Mouse (Mus musculus) urinary bladder, postnatal 25 days (tissue): Measurements from ENCODE around the gene Ovca2.
A peak's percentile ranks its signal among the peaks of the same experiment; 100 is the strongest.

ENCODE experiments used
- DNase-seq: peaks from one replicate; pipeline ENCODE4 v3.0.0; 2022; ENCODE audit warnings: low spot score

The Ovca2 gene

DNA sequence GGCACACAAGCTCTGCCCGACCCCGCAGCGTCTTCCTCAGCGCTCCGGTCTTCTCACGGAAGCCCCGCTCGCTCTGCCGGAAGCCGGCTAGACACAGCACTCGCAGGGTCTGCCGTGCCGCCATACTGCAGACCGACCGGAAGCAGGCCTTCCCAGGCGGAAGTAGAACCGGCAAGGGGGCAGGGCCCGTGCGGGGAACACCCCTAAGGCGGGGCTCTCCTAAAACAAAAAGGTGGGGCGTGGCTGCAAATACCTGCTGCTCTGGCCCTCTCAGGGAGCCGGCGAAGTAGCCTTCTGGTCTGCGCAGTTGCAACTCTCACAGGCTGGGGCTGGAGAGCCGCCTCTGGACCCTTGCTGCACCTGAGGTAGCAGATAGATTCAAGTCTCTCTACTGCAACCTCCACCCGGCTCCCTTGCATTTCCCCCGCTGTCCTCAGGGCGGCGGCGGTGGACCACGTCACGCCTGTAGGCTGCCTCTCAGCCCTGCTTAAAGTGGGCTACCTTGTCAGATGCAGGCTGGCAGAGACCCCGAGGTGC is at the start of gene Ovca2:
Ovca2 (minus strand) TSS at position 164 of the 537 bp plus-strand sequence.
- peak; percentile 82 for DNase-seq

DNA sequence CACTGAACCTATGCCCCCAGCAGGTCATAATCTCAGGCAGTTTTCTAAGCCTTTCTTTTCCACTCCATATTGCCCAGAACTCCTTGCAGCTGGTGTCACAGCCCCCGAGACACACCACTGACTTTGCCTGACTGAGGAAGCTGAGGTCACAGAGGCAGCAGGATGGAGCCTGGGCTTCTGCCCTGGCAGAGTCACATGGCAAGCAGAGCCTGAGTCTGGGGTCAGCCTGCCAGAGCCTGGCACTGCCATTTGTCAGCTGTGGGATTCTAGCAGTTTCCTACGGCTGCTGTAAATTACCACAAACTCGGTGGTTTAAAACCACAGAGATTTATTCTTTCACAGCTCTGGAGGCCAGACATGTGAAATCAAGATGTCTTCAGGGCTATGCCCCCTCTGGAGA is 49.0 kb upstream of the Ovca2 start:
- DNase-seq = no peak

GRCm38 (mm10) chr11:75224835-75225234 is 46.2 kb upstream of the Ovca2 start:
- DNase-seq = no peak

GRCm38 (mm10) chr11:75224062-75224461 is 45.4 kb upstream of the Ovca2 start:
- no peak for DNase-seq

DNA sequence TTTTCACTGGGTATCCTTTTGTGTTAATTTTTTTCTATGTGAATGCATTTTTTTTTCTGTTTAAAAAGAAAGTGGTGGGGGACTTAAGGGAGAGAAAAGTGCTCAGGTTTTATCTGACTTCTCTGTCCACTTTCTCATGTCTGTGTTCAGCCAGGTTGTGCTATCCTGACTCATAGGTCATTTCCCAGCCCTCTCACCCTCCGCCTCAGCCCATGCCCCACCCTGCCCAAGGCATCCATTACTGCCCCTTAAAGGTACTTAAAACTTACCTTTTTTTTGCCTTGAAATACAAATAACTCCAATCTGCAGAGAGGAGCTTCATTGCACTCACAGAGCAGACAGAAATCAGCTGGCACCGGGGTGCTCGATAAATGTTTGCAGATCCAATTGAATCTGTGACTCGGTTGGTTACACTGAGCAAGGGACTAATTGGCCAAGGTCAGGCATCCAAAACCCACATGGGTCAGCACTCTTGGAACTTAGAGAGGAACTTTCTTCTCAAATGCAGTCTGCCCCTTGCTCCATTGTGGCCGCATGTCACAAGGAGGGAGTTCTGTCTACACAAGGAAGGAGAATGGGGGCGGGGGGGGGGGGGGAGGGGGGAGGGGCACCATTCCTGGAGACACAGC is 42.0 kb upstream of the Ovca2 start:
- DNase-seq = no peak

- peak; percentile 47 for DNase-seq
These were observed 41.5 kb upstream of the Ovca2 start for GRCm38 (mm10) chr11:75220115-75220514.

- no peak for DNase-seq
These were observed 35.7 kb upstream of the Ovca2 start for GRCm38 (mm10) chr11:75214081-75214950.

- DNase-seq = peak; percentile 62
These were observed 34.9 kb upstream of the Ovca2 start for GRCm38 (mm10) chr11:75213372-75214080.

DNA sequence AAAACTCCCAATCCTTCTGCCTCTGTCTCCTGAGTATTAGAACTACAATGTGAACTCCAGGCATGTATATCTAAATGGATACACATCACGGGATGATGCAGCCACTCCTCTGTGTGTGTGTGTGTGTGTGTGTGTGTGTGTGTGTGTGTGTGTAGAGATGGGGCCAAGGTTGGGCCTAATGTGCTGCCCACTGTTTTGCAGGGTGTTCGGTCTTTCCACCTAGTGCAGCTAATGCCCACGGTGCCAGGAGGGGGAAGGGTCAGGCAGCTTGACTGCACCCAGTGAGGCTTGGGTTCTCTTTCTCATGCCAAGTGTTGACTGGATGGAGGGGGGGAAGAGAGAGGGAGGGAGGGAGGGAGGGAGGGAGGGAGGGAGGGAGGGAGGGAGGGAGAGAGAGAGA is 34.2 kb upstream of the Ovca2 start:
- no peak for DNase-seq

GRCm38 (mm10) chr11:75212031-75212667 is 33.5 kb upstream of the Ovca2 start:
- no peak for DNase-seq

DNA sequence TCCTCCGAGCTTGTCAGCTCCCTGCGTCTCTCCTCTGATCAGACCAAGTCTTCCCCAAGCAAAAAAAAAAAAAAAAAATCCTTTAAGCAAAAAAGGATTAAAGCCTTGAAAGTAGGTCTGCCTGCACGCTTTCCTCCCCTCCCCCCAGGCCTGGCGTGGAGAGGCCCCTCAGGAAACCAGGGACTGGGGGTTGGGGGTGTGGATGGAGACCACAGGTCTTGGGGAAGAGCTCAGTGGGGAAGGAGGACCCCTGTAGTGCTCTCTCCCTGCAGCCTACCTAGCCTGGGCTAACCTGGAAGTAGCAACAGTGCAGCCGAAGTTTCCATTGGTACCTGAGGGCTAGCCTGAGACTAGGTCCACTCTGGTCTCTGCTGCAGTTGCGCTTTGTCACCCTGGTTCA is 32.1 kb upstream of the Ovca2 start:
- DNase-seq = no peak

DNA sequence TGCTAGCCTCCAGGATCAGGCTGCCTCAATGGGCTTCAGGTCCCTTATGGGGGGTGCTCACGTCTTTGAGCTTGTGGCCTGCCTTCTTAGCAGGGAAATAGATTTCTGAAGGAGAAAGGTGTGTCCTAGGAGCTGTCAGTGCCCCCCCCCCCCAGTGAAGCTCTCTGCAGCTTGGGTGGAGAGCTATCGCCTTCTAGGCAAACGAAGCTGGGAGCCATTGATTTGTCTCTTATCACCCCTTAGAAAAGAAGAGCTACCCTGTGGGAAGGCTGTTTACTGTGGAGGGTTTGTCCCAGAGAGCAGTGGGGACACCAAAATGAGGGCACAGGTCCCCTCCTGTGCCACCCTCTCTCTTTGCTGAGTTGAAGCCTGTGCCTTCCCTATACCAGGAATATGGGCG is 31.5 kb upstream of the Ovca2 start:
- DNase-seq = no peak

DNA sequence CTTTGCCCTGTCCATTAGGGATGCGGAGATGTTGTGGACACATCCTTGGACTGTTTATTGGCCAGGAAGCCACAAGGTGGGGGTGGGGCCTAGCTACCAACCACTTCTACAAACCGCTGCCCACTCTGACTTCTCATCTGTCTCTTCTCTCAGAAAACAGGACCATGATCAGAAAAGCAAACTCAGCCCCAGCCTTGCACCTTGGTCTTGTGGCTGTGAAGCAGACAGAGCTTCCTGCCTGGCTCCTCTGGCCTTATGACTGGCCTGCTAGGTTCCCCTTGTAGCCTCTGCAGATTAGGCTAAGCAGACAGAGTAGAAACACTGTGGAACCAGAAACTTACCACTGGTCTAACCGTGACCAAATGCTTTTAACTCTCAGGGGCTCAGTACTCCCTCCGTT is 30.7 kb upstream of the Ovca2 start:
- DNase-seq = no peak

GRCm38 (mm10) chr11:75206347-75206746 is 27.7 kb upstream of the Ovca2 start:
- DNase-seq = no peak

DNA sequence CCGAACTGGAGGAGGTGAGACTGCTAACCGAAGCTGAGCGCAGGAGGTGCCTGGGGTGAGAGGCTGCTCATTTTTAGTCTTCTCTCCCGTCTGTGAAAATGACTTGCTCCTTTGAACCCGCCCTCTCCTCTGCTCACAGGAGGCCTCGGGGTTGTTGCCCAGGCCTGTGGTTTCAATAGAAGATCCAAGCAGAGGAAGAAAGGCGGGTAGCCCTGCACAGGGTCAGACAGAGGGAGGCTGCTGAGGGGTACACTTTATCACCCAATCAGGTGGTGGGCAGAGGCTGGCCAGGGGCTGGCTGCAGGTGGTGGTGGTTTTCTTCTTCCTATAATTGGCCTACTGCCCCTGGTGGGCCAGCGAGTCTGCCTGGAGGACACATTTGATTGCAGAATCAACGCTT is 25.8 kb upstream of the Ovca2 start:
- no peak for DNase-seq

GRCm38 (mm10) chr11:75203926-75204325 is 25.3 kb upstream of the Ovca2 start:
- no peak for DNase-seq

- no peak for DNase-seq
These were observed 23.1 kb upstream of the Ovca2 start for GRCm38 (mm10) chr11:75201721-75202120.

DNA sequence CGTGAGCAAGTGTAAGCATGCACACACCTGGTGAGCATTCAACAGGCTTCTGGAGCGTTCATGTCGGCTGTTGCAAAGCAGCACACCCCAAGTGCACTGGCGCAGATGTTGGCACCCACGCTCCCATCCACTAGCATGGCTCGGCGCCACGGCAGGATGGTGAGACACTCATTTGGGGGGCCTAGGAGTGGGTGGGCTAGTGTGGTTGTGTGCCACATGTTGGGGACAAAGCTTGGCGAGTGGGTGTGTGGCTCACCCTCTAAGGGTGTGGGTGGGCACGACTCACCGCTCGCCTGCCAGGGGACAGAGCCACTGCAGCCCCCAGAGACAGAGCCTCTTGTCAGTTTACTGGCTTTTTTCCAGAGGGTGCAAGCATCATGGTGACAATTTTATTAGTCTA is 22.3 kb upstream of the Ovca2 start:
- DNase-seq = no peak

DNA sequence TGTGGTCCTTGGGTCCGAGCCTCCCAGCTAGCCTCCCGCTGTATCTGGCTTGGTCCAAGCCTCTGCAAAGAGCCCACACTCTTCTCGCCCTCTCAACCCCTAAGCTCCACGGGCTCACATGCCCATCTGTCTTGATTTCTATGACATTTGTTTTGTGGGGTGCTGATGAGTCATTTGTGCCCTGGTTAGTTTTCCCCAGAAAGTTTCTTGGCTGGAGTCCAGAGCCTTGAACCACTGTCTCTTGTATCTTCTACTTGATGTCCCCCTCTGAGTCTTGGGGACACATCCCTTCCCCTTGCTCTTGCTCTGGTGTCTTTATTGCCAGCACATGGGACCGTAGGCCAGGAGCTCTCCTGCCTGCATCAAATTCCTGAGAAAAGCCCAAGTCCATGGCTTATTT is 21.3 kb upstream of the Ovca2 start:
- DNase-seq = no peak

GRCm38 (mm10) chr11:75198792-75199191 is 20.2 kb upstream of the Ovca2 start:
- no peak for DNase-seq

DNA sequence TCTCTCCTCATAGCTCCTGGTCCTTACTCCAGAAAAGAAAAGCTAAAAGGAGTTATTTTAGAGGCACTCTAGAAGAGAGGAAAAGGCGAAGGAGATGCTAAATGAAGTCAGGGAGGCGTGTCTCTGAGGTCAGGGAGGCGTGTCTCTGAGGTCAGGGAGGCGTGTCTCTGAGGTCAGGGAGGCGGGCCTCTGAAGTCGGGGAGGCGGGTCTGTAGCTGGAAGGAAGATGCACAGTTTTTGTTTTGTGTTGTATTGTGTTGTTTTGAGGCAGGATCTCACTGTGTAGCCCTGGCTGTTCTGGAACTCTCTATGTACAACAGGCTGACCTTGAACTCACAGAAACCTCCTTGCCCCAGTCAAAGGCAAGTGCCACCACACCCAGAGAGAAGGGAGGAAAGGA is 19.3 kb upstream of the Ovca2 start:
- DNase-seq = no peak

DNA sequence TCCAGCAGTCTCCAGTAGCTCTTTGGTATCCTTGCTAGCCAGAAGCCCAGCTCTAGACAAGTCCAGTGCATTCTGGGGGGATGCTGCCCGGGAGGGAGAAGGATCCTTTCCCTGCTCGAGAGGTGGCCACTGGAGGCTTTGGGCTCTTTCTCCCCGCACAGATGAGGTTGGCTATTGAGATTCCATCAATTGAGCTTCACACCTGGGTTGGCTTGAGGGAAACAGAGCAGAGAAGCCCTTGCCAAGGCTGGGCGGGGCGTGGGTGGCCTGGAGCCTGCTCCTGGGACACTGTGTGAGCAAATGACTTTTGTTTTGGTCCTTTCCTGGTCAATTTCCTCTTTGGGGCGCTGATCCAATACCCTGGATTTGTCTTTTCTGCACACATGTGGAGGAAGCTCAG is 17.5 kb upstream of the Ovca2 start:
- no peak for DNase-seq
